Mouse (Mus musculus) lung, postnatal 4 days (tissue): ENCODE measurements at regions not wholly inside any gene's neighbourhood (a gene's known extent, or its start where the extent isn't known, plus 50 kb on each side); places are given as distances from the start of the nearest gene placed in this dataset.
A peak's percentile ranks its signal among the peaks of the same experiment; 100 is the strongest.
"Not testable (repeated sequence)": the region's sequence is repeated elsewhere in the genome, so short reads cannot be mapped to it uniquely, and the experiment has no call there.

ENCODE experiments used
- DNase-seq, 2 experiments: peaks; one replicate each; pipeline ENCODE4 v3.0.0; 2021

- DNase-seq, result peak in 1 of 2 experiments; percentile 21
These were observed 176.9 kb upstream of the Gap43 start for GRCm38 (mm10) chr16:42517321-42517720.

GRCm38 (mm10) chr16:42515929-42516328 lies 175.5 kb upstream of the Gap43 start:
- DNase-seq, result no peak

- DNase-seq, result peak; percentile 23 to 39
These were observed 164.7 kb upstream of the Gap43 start for GRCm38 (mm10) chr16:42505107-42505506.

- no peak for DNase-seq
These were observed 161.3 kb upstream of the Gap43 start for GRCm38 (mm10) chr16:42501713-42502112.

GRCm38 (mm10) chr16:42501109-42501508 lies 160.7 kb upstream of the Gap43 start:
- DNase-seq, result not testable (repeated sequence)

- no peak for DNase-seq
These were observed 159.1 kb upstream of the Gap43 start for GRCm38 (mm10) chr16:42499514-42499913.

GRCm38 (mm10) chr16:42498368-42498767 lies 157.9 kb upstream of the Gap43 start:
- no peak for DNase-seq

GRCm38 (mm10) chr16:42493596-42493995 lies 153.1 kb upstream of the Gap43 start:
- DNase-seq, result no peak

GRCm38 (mm10) chr16:42488745-42489144 lies 148.3 kb upstream of the Gap43 start:
- DNase-seq, result no peak

GRCm38 (mm10) chr16:42479978-42480377 lies 139.5 kb upstream of the Gap43 start:
- DNase-seq, result peak; percentile 23 to 31

- DNase-seq, result no peak
These were observed 126.5 kb upstream of the Gap43 start for GRCm38 (mm10) chr16:42466976-42467375.

- DNase-seq, result peak; percentile 21 to 43
These were observed 116.0 kb upstream of the Gap43 start for GRCm38 (mm10) chr16:42456335-42456984.

- DNase-seq, result no peak
These were observed 112.9 kb upstream of the Gap43 start for GRCm38 (mm10) chr16:42453338-42453737.

- DNase-seq, result no peak
These were observed 109.5 kb upstream of the Gap43 start for GRCm38 (mm10) chr16:42449840-42450444.

- peak in 1 of 2 experiments; percentile 19 for DNase-seq
These were observed 104.5 kb upstream of the Gap43 start for GRCm38 (mm10) chr16:42444863-42445423.

- DNase-seq, result no peak
These were observed 104.0 kb upstream of the Gap43 start for GRCm38 (mm10) chr16:42444408-42444862.

GRCm38 (mm10) chr16:42440822-42441221 lies 100.4 kb upstream of the Gap43 start:
- peak; percentile 57 to 65 for DNase-seq

GRCm38 (mm10) chr16:42431529-42431928 lies 91.1 kb upstream of the Gap43 start:
- DNase-seq, result no peak

GRCm38 (mm10) chr16:42416673-42417072 lies 76.2 kb upstream of the Gap43 start:
- no peak for DNase-seq

GRCm38 (mm10) chr16:42412031-42412430 lies 71.6 kb upstream of the Gap43 start:
- DNase-seq, result not testable (repeated sequence)

- DNase-seq, result no peak
These were observed 56.1 kb upstream of the Gap43 start for GRCm38 (mm10) chr16:42396596-42396995.
